Mouse (Mus musculus): ENCODE measurements around the gene Cyp11a1. TPM values are rescaled to one million over a fixed set of nuclear protein-coding genes. Genes with fewer than 3 reads are reported as not detected.

Gene Cyp11a1
- total and polyA plus RNA-seq, 3 experiments = not detected

- Histone ChIP-seq H3K4me1 (ENCODE audit: control insufficient read depth in 1 of 2, insufficient read depth in 2 of 2, low read length in 2 of 2) (no peaks in the 10 kb centered on the region), H3K79me2 (ENCODE audit: control insufficient read depth, insufficient read depth, low read length, poor library complexity) (no peaks in the 10 kb centered on the region), H3K27ac (ENCODE audit: control insufficient read depth, low read depth, low read length) (no peak overlapping the region), H3K9me3 (replicated peaks; ENCODE audit: insufficient read depth, low read length) (no peaks in the 10 kb centered on the region), H3K36me3 (ENCODE audit: control insufficient read depth in 1 of 2, insufficient read depth in 2 of 2, low read length in 2 of 2) (no peaks in the 10 kb centered on the region), H3K4me3 (ENCODE audit: control insufficient read depth in 1 of 2, insufficient read depth in 1 of 2, low read depth in 2 of 2, low read length in 2 of 2) (no peak overlapping the region), H3K27me3 (ENCODE audit: control insufficient read depth in 1 of 2, insufficient read depth in 2 of 2, low read length in 2 of 2) (peaks cover 27 to 29% of the 10 kb centered on the region in 2 experiments), H3K9ac (ENCODE audit: control insufficient read depth, low read depth, low read length, poor library complexity, severe bottlenecking) (no peak overlapping the region)
- TF ChIP-seq ZNF384 (IDR thresholded peaks at IDR 0.05; ENCODE audit: low read depth, low read length) (no peak), BHLHE40 (IDR thresholded peaks at IDR 0.05; ENCODE audit: borderline replicate concordance, low read depth, low read length) (no peak), ZKSCAN1 (IDR thresholded peaks at IDR 0.05; ENCODE audit: low read depth, low read length) (no peak), USF1 (IDR thresholded peaks at IDR 0.05; ENCODE audit: low read depth, low read length) (no peak), CHD2 (IDR thresholded peaks at IDR 0.05; ENCODE audit: low read length) (no peak), SMC3 (IDR thresholded peaks at IDR 0.05; ENCODE audit: low read depth, low read length) (no peak), ZC3H11A (IDR thresholded peaks at IDR 0.05; ENCODE audit: low read depth, low read length) (no peak), POLR2A (IDR thresholded peaks at IDR 0.05; ENCODE audit: control insufficient read depth in 1 of 2, insufficient read depth in 1 of 2, low read depth in 1 of 2, low read length in 2 of 2, poor library complexity in 1 of 2) (no peak), MAZ (IDR thresholded peaks at IDR 0.05; ENCODE audit: low read depth, low read length) (no peak), TAL1 (IDR thresholded peaks at IDR 0.05; ENCODE audit: low read length) (no peak), KAT2A (conservative IDR thresholded peaks at IDR 0.05; ENCODE audit: low read depth, low read length) (no peak), JUND (IDR thresholded peaks at IDR 0.05; ENCODE audit: low read depth, low read length) (no peak), ELF1 (IDR thresholded peaks at IDR 0.05; ENCODE audit: low read depth, low read length) (no peak), EP300 (IDR thresholded peaks at IDR 0.05; ENCODE audit: low read depth in 1 of 2, low read length in 2 of 2) (no peak)
- no peak for DNase-seq (ENCODE audit: low read depth, low spot score)
Measured at GRCm38 (mm10) chr9:58008336-58009014, 2.3 kb downstream of the Cyp11a1 start.

- no peak overlapping the region for H3K4me3 ChIP-seq (ENCODE audit: control insufficient read depth in 1 of 2, insufficient read depth in 1 of 2, low read depth in 2 of 2, low read length in 2 of 2)
- no peaks in the 10 kb centered on the region for H3K36me3 ChIP-seq (ENCODE audit: control insufficient read depth in 1 of 2, insufficient read depth in 2 of 2, low read length in 2 of 2)
- TF ChIP-seq USF1 (IDR thresholded peaks at IDR 0.05; ENCODE audit: low read depth, low read length) (no peak), ZKSCAN1 (IDR thresholded peaks at IDR 0.05; ENCODE audit: low read depth, low read length) (no peak), UBTF (IDR thresholded peaks at IDR 0.05; ENCODE audit: borderline replicate concordance, insufficient read depth, low read depth, low read length) (no peak), POLR2A (IDR thresholded peaks at IDR 0.05; ENCODE audit: control insufficient read depth in 1 of 2, insufficient read depth in 1 of 2, low read depth in 1 of 2, low read length in 2 of 2, poor library complexity in 1 of 2) (no peak), CTCF (IDR thresholded peaks at IDR 0.05 in 2 of 3, conservative IDR thresholded peaks at IDR 0.05 in 1 of 3; ENCODE audit: control insufficient read depth in 1 of 3, insufficient read depth in 1 of 3, low read depth in 2 of 3, low read length in 3 of 3, poor library complexity in 1 of 3, severe bottlenecking in 1 of 3) (no peak), ZMIZ1 (IDR thresholded peaks at IDR 0.05; ENCODE audit: low read depth, low read length) (no peak), RCOR1 (IDR thresholded peaks at IDR 0.05; ENCODE audit: low read depth, low read length) (no peak), BHLHE40 (IDR thresholded peaks at IDR 0.05; ENCODE audit: borderline replicate concordance, low read depth, low read length) (no peak), MEF2A (IDR thresholded peaks at IDR 0.05; ENCODE audit: extremely low read depth, insufficient replicate concordance, low read depth, low read length, poor library complexity, severe bottlenecking) (no peak), MAZ (IDR thresholded peaks at IDR 0.05; ENCODE audit: low read depth, low read length) (no peak), RAD21 (IDR thresholded peaks at IDR 0.05; ENCODE audit: low read depth, low read length) (no peak), HCFC1 (IDR thresholded peaks at IDR 0.05; ENCODE audit: low read depth, low read length) (no peak), GATA1 (IDR thresholded peaks at IDR 0.05; ENCODE audit: low read depth, low read length) (no peak), MAX (IDR thresholded peaks at IDR 0.05; ENCODE audit: low read length) (no peak), POLR2AphosphoS5 (IDR thresholded peaks at IDR 0.05; ENCODE audit: borderline replicate concordance, low read depth, low read length) (no peak), SMC3 (IDR thresholded peaks at IDR 0.05; ENCODE audit: low read depth, low read length) (no peak), ZNF384 (IDR thresholded peaks at IDR 0.05; ENCODE audit: low read depth, low read length) (no peak), TBP (IDR thresholded peaks at IDR 0.05; ENCODE audit: low read depth, low read length) (no peak), E2F4 (IDR thresholded peaks at IDR 0.05; ENCODE audit: borderline replicate concordance, low read depth, low read length) (no peak), TCF12 (IDR thresholded peaks at IDR 0.05; ENCODE audit: low read depth, low read length) (no peak)
- H3K9ac ChIP-seq (ENCODE audit: control insufficient read depth, low read depth, low read length, poor library complexity, severe bottlenecking) = no peak overlapping the region
- DNase-seq (ENCODE audit: low read depth, low spot score) = no peak
- H3K4me1 ChIP-seq (ENCODE audit: control insufficient read depth in 1 of 2, insufficient read depth in 2 of 2, low read length in 2 of 2) = no peaks in the 10 kb centered on the region
- no peaks in the 10 kb centered on the region for H3K9me3 ChIP-seq (replicated peaks; ENCODE audit: insufficient read depth, low read length)
- H3K27me3 ChIP-seq (ENCODE audit: control insufficient read depth in 1 of 2, insufficient read depth in 2 of 2, low read length in 2 of 2) = peaks cover 29 to 30% of the 10 kb centered on the region in 2 experiments
- H3K27ac ChIP-seq (ENCODE audit: control insufficient read depth, low read depth, low read length) = no peak overlapping the region
- no peaks in the 10 kb centered on the region for H3K79me2 ChIP-seq (ENCODE audit: control insufficient read depth, insufficient read depth, low read length, poor library complexity)
Measured at GRCm38 (mm10) chr9:58009015-58009362, 2.8 kb downstream of the Cyp11a1 start.

Data from MEL (cell line).